Mouse (Mus musculus) testis, postnatal 10 days (tissue): ENCODE data around the gene Cyp2s1.

ENCODE experiments used
- DNase-seq: peaks from one replicate; pipeline ENCODE4 v3.0.0; 2021; ENCODE audit warnings: low spot score

Gene Cyp2s1

DNA sequence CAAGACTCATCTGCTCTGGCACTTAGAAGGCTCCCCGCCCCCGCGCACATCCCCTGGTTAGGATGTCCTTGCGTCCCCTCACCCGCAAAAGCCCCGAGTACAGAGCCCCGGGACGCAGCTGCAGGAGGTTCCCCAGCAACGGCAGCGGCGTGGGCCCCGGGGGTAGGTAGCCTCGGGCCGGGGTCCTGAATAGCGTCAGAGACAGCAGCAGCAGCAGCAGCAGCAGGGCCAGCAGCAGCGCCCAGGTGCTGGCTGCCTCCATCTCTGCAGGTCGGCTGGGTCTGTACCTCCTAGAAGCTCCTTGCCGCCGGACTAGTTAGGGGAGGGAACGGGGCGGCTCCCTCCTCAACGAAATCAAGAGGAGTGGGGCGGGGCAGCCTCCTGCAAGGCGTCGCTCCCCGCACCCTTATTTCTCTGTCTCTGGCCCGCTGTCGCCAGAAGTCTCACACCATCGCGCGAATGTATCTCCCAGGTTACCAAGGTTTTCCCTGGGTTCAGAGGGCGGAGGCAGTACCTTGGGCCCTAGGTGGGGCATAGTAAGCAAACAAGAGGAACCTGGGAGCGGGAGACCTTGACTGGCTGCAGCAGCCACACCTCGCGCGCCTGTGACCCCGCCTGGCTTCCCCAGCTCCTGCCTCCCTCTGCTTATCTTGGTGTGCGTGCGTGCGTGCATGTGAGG lies at the start of gene Cyp2s1:
TSS of gene Cyp2s1 (minus strand) at position 673 of the 679 bp plus-strand sequence.
- peak; percentile 71 for DNase-seq

- no peak for DNase-seq
Measured at GRCm38 (mm10) chr7:25864861-25865260, 48.1 kb upstream of the Cyp2s1 start.

GRCm38 (mm10) chr7:25863756-25864155 lies 47.0 kb upstream of the Cyp2s1 start:
- no peak for DNase-seq

- DNase-seq = no peak
Measured at GRCm38 (mm10) chr7:25862365-25862764, 45.7 kb upstream of the Cyp2s1 start.

- DNase-seq = no peak
Measured at GRCm38 (mm10) chr7:25859962-25860870, 43.5 kb upstream of the Cyp2s1 start.

DNA sequence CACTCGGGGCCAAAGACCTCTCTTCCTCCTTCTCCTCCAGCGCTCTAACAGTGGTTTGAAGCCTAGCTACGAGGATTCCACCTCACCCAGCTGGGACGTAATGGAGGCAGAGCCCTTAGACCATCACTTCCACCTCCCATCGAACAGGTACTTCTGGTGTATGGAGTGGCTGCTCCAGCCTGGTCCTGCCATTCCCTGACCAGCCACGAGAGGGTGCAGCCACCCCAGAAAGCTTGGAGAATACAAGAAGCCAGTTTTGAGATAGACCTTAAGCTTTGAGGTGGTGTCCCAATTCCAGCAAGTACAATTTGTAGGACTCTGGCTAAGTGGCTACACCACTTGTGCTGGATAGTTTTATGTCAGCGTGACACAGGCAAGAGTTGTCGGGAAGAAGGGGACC lies 38.4 kb upstream of the Cyp2s1 start:
- peak; percentile 86 for DNase-seq

DNA sequence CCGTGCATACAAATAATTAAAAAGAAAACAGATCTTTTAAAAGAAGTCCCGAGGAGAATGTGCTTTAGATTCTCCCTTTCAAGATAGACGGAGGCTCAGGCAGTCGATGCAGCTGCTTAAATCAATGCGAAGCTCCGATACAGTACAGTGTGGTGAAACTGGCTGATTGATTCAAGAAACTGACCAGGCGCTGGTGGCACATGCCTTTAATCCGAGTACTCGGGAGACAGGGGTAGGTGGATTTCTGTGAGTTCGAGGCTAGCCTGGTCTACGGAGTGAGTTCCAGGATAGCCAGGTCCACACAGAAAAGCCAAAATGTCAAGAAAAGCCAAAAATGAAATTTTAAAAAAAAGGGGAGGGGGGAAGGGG lies 31.7 kb upstream of the Cyp2s1 start:
- no peak for DNase-seq

DNA sequence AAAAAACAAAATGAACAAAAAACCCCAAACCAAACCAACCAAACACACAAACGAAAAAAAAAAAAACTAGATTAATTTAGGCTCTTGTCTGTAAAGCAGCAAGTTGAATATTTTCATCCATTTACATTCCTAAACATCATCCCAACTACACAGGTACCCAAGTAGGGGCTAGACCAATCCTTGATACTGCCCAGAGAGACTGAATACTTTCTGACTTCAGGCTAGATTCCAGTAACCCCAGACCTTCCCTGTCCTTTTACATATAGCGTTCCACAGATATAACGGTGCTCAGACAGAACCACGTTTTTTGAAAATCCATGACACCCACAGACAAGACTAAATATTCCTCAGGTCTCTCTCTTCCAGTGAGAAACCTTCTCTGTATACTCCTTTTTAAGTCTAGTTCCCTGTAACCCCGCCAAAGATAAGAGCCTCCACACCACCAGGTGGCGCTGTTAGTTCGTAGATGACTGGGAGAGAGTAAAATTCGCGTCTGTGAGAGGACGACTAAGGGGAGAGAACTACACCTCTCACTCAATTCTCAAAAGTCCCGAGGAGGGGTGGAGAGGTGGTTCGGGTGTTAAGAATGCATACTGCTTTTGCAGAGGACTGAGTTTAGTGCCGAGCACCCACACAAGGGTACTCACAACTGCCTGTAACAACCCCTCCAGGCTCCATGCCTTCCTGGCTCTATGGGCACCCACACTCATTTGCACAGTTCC lies 31.2 kb upstream of the Cyp2s1 start:
- peak; percentile 97 for DNase-seq

DNA sequence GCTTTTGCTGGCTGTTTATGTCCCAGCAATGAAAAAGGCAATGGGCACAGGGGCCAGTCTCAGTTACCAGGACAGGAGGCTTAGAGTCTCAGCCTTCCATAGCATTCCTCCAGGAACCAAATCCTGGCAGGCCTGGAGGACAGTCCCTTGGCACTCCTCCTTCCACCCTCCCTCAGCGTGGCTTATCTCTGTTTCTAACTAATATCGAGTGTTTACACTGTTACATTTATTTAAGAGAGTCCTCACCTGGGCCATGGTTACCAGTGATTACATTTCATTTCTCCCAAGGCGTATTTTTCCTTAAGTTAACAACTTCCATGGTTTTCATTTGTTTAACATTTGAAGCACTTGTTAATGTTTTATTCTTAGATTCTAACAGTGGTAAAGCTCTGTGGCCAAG lies 28.2 kb upstream of the Cyp2s1 start:
- DNase-seq = no peak

- DNase-seq = no peak
Measured at GRCm38 (mm10) chr7:25844423-25844822, 27.7 kb upstream of the Cyp2s1 start.

DNA sequence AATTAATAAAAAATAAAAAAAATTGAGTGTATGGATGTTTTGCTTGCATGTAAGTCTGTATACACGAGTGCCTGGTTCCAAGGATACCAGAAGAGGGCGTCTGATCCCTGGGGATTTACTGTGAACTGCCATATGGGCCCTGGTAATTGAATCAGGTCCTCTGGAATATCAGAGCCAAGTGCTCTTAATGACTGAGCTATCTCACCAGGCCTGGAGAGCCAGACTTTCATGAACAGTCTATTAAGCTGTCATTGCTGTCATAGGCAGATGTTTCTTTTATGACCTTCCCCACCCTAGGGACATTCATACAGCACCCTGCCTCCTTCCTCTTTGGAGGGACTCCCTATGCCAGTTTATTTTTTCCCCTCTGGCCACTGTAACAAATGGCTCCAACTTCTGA lies 26.8 kb upstream of the Cyp2s1 start:
- no peak for DNase-seq

DNA sequence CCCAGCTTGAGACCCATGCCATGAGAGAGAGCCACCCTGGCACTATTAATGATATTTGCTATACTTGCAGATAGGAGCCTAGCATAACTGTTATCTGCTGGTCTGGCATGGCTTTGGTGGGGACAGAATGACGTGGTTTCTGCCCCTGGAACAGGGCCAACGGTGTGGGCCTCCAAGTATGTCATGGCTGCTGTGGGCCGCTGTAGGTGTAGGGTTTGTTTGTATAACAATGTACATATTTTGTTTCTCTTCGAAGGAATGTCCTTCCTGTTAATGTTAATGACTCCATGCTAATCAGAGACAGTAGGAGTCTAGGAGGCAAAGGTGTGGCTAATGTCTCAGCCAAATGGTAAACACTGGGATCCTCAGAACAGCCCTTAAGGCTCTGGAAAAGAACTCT lies 24.2 kb upstream of the Cyp2s1 start:
- no peak for DNase-seq

DNA sequence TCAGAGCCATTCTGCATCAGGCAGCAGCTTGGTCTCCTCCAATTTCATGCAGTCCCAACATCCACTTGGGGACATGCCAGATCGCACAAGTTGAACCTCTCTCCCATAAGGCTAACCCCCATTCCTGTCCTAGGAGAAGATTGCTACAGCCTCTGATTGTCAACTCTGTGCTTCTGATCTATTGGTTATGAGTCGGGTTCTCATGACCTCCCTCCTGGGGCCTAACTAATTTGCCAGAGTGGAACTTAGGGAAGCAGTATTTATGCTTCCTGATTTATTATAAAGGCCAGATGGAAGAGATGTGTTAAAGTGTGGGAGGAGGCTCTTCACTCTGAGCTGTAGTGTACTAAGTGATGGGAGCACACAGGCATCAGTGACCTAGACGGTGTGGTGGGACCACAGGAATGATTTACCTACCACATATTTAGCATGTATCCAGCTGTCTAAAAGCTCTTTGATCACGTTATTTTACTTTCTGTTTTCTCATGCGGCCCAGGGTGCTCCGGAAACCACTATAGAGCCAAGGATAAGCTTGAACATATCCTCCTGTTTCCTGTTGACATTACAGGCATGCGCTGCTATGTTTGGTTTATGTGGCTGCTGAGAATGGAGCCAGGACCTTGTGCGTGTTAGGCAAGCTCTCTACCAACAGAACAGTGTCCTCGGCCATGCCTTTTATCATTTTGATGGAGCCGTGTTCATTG lies 18.6 kb upstream of the Cyp2s1 start:
- DNase-seq = no peak

DNA sequence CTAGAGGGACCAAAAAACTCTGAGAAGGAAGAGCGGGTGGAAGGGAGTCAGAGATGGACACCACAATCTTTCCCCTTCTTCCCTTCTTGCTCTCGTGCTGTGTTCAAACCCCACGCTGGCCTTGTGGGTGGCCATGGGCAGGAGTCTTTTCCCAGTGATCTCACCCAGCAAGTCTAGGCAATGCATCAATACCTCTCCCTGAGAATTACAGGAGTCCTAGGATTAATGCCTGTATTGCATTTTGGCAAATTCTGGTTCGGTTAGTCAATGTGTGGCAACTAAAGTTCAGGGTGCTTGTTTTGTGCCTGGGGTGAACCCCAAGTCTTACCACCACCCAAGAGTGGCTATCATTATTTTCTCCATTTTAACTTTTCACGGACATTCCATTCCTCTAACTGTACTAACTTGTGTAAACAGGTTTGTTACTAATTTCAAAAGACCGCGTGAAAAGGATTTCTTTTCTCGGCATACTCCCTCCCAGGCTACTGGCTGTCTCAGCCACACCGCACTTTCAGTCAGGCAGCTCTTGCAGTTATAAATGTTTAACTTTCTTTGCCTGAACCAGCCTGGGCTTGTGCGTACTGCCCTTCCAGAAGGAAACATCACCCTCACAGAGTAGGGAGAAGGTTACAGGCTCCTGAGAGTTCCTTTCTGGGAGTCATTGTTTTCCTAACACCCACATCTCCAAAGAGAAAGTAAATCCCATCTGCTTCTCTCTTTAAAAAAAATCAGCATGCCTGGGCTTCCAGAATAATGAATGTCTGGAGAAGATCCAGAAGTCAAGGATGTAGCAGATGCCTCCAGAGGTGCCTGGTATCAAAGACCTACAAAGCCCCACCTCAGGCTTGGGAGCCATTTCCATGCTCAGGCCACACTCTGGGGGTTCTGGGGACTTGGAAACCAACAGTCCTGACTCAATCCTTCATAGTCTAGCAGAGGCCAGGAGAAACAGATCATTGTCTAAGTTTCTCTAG lies 15.1 kb upstream of the Cyp2s1 start:
- no peak for DNase-seq

DNA sequence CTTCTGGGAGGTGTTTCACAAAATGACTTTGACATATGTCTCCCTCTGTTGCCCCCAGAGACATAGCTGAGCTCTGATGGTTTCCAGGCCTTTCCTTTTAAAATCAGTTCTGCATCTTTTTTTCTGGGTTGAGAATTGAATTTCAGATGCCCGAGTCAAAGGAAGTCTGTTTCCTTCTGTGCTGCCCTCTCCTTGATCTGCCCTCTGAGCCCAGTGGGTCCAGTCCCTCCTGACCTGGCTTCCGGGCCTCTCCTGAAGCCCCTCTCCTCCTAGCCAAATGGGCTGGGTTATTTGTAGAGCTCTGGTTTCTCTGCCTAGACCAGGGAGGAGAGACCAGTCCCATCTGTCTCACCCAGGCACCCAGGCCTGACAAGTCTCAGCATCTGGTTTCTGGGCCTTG lies 13.5 kb upstream of the Cyp2s1 start:
- no peak for DNase-seq

DNA sequence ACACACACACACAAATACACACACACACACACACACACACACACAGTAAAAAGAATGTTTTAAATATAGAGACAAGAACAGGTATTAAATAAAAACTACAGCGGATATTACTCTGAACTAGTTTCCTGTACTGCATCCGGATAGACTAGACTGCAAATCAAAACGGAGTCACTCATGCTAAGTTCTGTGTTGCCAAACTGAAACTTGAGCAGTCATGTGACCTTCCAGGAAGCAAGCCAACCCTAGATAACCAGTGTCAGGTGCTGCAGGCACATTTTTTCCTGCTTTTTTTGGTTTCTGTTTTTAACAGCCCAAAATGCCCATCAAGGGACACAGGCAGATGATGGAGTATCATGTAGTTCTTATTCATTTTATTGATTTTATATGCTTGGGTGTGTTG lies 10.5 kb upstream of the Cyp2s1 start:
- DNase-seq = peak; percentile 56

- no peak for DNase-seq
Measured at GRCm38 (mm10) chr7:25826029-25826428, 9.3 kb upstream of the Cyp2s1 start.

DNA sequence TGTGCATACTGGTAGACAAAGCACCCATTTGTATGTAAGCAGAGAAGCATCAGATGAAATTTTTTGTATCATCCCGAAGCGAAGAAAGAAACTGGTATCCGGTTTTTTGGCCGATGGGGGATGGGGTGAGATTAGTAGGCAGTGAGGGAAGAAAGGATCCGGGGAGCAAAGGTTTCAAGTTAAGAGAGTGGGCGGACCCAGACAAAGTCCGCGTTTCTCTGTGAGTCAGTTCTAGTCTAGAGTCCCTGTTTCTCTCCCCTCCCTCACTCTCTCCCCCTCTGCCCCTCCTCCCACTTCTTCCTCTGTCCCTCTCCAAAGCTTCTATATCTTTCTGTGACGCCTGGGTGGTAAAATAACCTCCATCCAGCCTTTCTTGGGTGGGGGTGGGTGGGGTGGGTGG lies 8.3 kb upstream of the Cyp2s1 start:
- no peak for DNase-seq

GRCm38 (mm10) chr7:25815571-25815970 lies 1.1 kb downstream of the Cyp2s1 start:
- no peak for DNase-seq

GRCm38 (mm10) chr7:25814711-25815110 lies 2.0 kb downstream of the Cyp2s1 start:
- DNase-seq = no peak

- DNase-seq = no peak
Measured at GRCm38 (mm10) chr7:25812195-25812594, 4.5 kb downstream of the Cyp2s1 start.
